Mouse (Mus musculus) kidney, adult 2 months (tissue): ENCODE data around the gene Apob. TPM values are rescaled to one million over a fixed set of nuclear protein-coding genes. Genes with fewer than 3 reads are reported as not detected.

Experiments used
- DNase-seq: peaks from one replicate; pipeline ENCODE4 v3.0.0; 2021
- H3K27ac ChIP-seq: fragments of 200-500 bp; 2 replicates; pipeline ENCODE4 v1.5.1; 2012; ENCODE audit warnings: low read depth, low read length, control low read depth, inconsistent platforms; ENCODE audit not compliant: insufficient read depth
- H3K27me3 ChIP-seq: fragments of 200-500 bp; replicated peaks from 2 replicates; pipeline ENCODE4 v1.6.1; 2012; ENCODE audit warnings: mild to moderate bottlenecking, moderate library complexity, low read length, inconsistent platforms; ENCODE audit not compliant: control insufficient read depth, insufficient read depth
- H3K36me3 ChIP-seq: fragments of 200-500 bp; 2 replicates; pipeline ENCODE4 v1.6.1; 2012; ENCODE audit warnings: mild to moderate bottlenecking, moderate library complexity, low read length, inconsistent platforms; ENCODE audit not compliant: control insufficient read depth, insufficient read depth
- H3K4me1 ChIP-seq: fragments of 200-500 bp; 2 replicates; pipeline ENCODE4 v1.6.1; 2011; ENCODE audit warnings: low read length; ENCODE audit not compliant: control insufficient read depth, insufficient read depth
- H3K4me3 ChIP-seq: fragments of 200-500 bp; 2 replicates; pipeline ENCODE4 v1.5.1; 2011; ENCODE audit warnings: mild to moderate bottlenecking, low read depth, low read length, control low read depth; ENCODE audit not compliant: insufficient read depth
- CTCF ChIP-seq: fragments of 200-500 bp; conservative IDR thresholded peaks from 2 replicates; pipeline ENCODE4 v1.5.1; 2011; ENCODE audit warnings: low read depth, mild to moderate bottlenecking, control low read depth, low read length, moderate library complexity, mixed read lengths; ENCODE audit not compliant: insufficient read depth, insufficient read length
- POLR2A ChIP-seq: fragments of 200-500 bp; IDR thresholded peaks from one replicate; pipeline ENCODE4 v1.6.1; 2011; ENCODE audit warnings: low read depth, low read length, control low read depth
- WGBS: fragments of 180-500 bp; shearing (Covaris S2); methylation state at CpG from one replicate; pipeline ENCODE4 v1.1.7; 2018; 5-methylcytosine and 5-hydroxymethylcytosine counted together
- polyA plus RNA-seq: library from polyadenylated mRNA; depleted of rRNA; stranded (reverse); fragments of >200 nt; gene quantifications from 2 replicates; pipeline ENCODE4 v1.2.3, GENCODE M21; 2012; rRNA removed

Apob gene
- polyA plus RNA-seq, 1 experiment, result 27.3 TPM

- Histone ChIP-seq H3K4me1 (no peaks in the 10 kb centered on the region), H3K27me3 (no peaks in the 10 kb centered on the region), H3K4me3 (no peak overlapping the region), H3K27ac (no peak overlapping the region), H3K36me3 (no peaks in the 10 kb centered on the region)
- DNase-seq, result peak; percentile 4
- TF ChIP-seq POLR2A (no peak), CTCF (no peak)
- WGBS, result 28% methylated on average over 11 of the region's 11 CpGs
Measured at GRCm38 (mm10) chr12:8063363-8064065, 86.1 kb downstream of the Apob start.

Other genes starting within 250 kb of the Apob start
- gene Ldah, start 230.5 kb downstream of the Apob start, polyA plus RNA-seq, result 36.5 and 40.0 TPM in 2 replicates